Mouse (Mus musculus) embryonic facial prominence, embryonic 11.5 days (tissue): ENCODE results near the gene Rgl1. TPM values are rescaled to one million over a fixed set of nuclear protein-coding genes. Genes with fewer than 3 reads are reported as not detected.

Experiments
- ATAC-seq: fragments of 200-750 bp; cut with Nextera tagmentation; replicated peaks from 2 replicates; pipeline ENCODE4 v1.8.0; 2017; ENCODE audit warnings: low read depth; ENCODE audit not compliant: insufficient number of reproducible peaks, low FRiP score, low TSS enrichment
- DNase-seq: peaks from one replicate; pipeline ENCODE4 v3.0.0-alpha.2; 2015; ENCODE audit warnings: low spot score
- H3K27ac ChIP-seq: fragments of 300-500 bp; sonication (generic); replicated peaks from 2 replicates; pipeline ENCODE4 v1.5.1; 2014; ENCODE audit warnings: mild to moderate bottlenecking, low read depth, low read length, control low read depth
- H3K27me3 ChIP-seq: fragments of 300-500 bp; sonication (generic); 2 replicates; pipeline ENCODE4 v1.6.1; 2014; ENCODE audit warnings: mild to moderate bottlenecking, low read length, moderate library complexity, mixed read lengths; ENCODE audit not compliant: control insufficient read depth, insufficient read depth
- H3K36me3 ChIP-seq: fragments of 300-500 bp; sonication (generic); replicated peaks from 2 replicates; pipeline ENCODE4 v1.6.1; 2014; ENCODE audit warnings: low read depth, mild to moderate bottlenecking, low read length, moderate library complexity, mixed read lengths; ENCODE audit not compliant: control insufficient read depth, insufficient read depth
- H3K4me1 ChIP-seq: fragments of 300-500 bp; sonication (generic); 2 replicates; pipeline ENCODE4 v1.6.1; 2014; ENCODE audit warnings: low read length, mixed read lengths; ENCODE audit not compliant: control insufficient read depth, insufficient read depth
- H3K4me2 ChIP-seq: fragments of 300-500 bp; sonication (generic); 2 replicates; pipeline ENCODE4 v1.6.1; 2014; ENCODE audit warnings: low read depth, mild to moderate bottlenecking, control low read depth, low read length, moderate library complexity
- H3K4me3 ChIP-seq: fragments of 300-500 bp; sonication (generic); 2 replicates; pipeline ENCODE4 v1.5.1; 2014; ENCODE audit warnings: low read depth, low read length, control low read depth
- H3K9ac ChIP-seq: fragments of 300-500 bp; sonication (generic); replicated peaks from 2 replicates; pipeline ENCODE4 v1.6.1; 2014; ENCODE audit warnings: mild to moderate bottlenecking, control low read depth, low read length
- H3K9me3 ChIP-seq: fragments of 300-500 bp; sonication (generic); replicated peaks from 2 replicates; pipeline ENCODE4 v1.6.1; 2016; ENCODE audit warnings: mild to moderate bottlenecking, low read length, inconsistent platforms, mixed read lengths; ENCODE audit not compliant: control insufficient read depth
- WGBS: fragments of 180-500 bp; shearing (Covaris S2); extraction: QIAGEN DNeasy Blood & Tissue Kit; methylation state at CpG from one replicate; pipeline ENCODE4 v1.1.7; 2014; 5-methylcytosine and 5-hydroxymethylcytosine counted together
- polyA plus RNA-seq: library from polyadenylated mRNA; unstranded; fragments of >200 nt; fragmentation: Nextera tagmentation; extraction: Ambion mirVana; gene quantifications from 2 replicates; pipeline ENCODE4 v1.2.1, GENCODE M21; 2014

The Rgl1 gene
- polyA plus RNA-seq, 1 experiment from 2014 or later: 26.0 TPM

- no peak for DNase-seq
- Histone ChIP-seq H3K27me3 (no peaks in the 10 kb centered on the region), H3K4me1 (no peaks in the 10 kb centered on the region), H3K9ac (no peak overlapping the region), H3K27ac (no peak overlapping the region), H3K9me3 (no peaks in the 10 kb centered on the region), H3K36me3 (no peaks in the 10 kb centered on the region), H3K4me3 (no peak overlapping the region), H3K4me2 (no peak overlapping the region)
- ATAC-seq: no peak
- WGBS: 53% methylated on average over 6 of the region's 6 CpGs
Observed at GRCm38 (mm10) chr1:152702920-152703319, 63.2 kb downstream of the Rgl1 start.

GRCm38 (mm10) chr1:152701066-152701465 lies 65.1 kb downstream of the Rgl1 start:
- DNase-seq: no peak

GRCm38 (mm10) chr1:152697341-152697740 lies 68.8 kb downstream of the Rgl1 start:
- Histone ChIP-seq H3K4me2 (no peak overlapping the region), H3K4me3 (no peak overlapping the region), H3K27me3 (no peaks in the 10 kb centered on the region), H3K27ac (no peak overlapping the region), H3K9ac (no peak overlapping the region), H3K9me3 (no peaks in the 10 kb centered on the region), H3K4me1 (no peaks in the 10 kb centered on the region), H3K36me3 (no peaks in the 10 kb centered on the region)
- 74% methylated on average over 3 of the region's 3 CpGs for WGBS
- DNase-seq: no peak
- ATAC-seq: no peak

More at GRCm38 (mm10) chr1:152701066-152701465, 65.1 kb downstream of the Rgl1 start:
- no peak for ATAC-seq
- Histone ChIP-seq H3K27ac (no peak overlapping the region), H3K9me3 (no peaks in the 10 kb centered on the region), H3K9ac (no peak overlapping the region), H3K4me3 (no peak overlapping the region), H3K27me3 (no peaks in the 10 kb centered on the region), H3K4me2 (no peak overlapping the region), H3K36me3 (no peaks in the 10 kb centered on the region), H3K4me1 (no peaks in the 10 kb centered on the region)
- WGBS: 75% methylated on average over 5 of the region's 5 CpGs

- WGBS: 37% methylated on average over 9 of the region's 9 CpGs
- Histone ChIP-seq H3K4me1 (no peaks in the 10 kb centered on the region), H3K9ac (no peak overlapping the region), H3K4me3 (no peak overlapping the region), H3K27ac (no peak overlapping the region), H3K36me3 (no peaks in the 10 kb centered on the region), H3K27me3 (no peaks in the 10 kb centered on the region), H3K9me3 (no peaks in the 10 kb centered on the region), H3K4me2 (no peak overlapping the region)
- DNase-seq (no peak), ATAC-seq (no peak)
Observed at GRCm38 (mm10) chr1:152695491-152695890, 70.7 kb downstream of the Rgl1 start.

GRCm38 (mm10) chr1:152689968-152690367 lies 76.2 kb downstream of the Rgl1 start:
- no peak for DNase-seq
- no peak overlapping the region for H3K4me2 ChIP-seq
- no peaks in the 10 kb centered on the region for H3K27me3 ChIP-seq
- no peaks in the 10 kb centered on the region for H3K36me3 ChIP-seq
- H3K9me3 ChIP-seq: no peaks in the 10 kb centered on the region
- H3K27ac ChIP-seq: no peak overlapping the region
- H3K9ac ChIP-seq: no peak overlapping the region
- 0 out of 2 replicates have a peak, but pooled peaks cover 4% of the 10 kb centered on the region for H3K4me1 ChIP-seq
- WGBS: 79% methylated on average over 4 of the region's 4 CpGs
- no peak for ATAC-seq
- no peak overlapping the region for H3K4me3 ChIP-seq

- peak; percentile 30; the same call in 1 of the 2 replicates for ATAC-seq
- WGBS: 20% methylated on average over 8 of the region's 8 CpGs
- 0 out of 2 replicates have a peak, but pooled peaks cover 4% of the 10 kb centered on the region for H3K4me1 ChIP-seq
- no peaks in the 10 kb centered on the region for H3K9me3 ChIP-seq
- no peak overlapping the region for H3K9ac ChIP-seq
- no peaks in the 10 kb centered on the region for H3K36me3 ChIP-seq
- H3K4me2 ChIP-seq: no peak overlapping the region
- H3K27ac ChIP-seq: no peak overlapping the region
- H3K27me3 ChIP-seq: no peaks in the 10 kb centered on the region
- H3K4me3 ChIP-seq: no peak overlapping the region
- no peak for DNase-seq
Observed at GRCm38 (mm10) chr1:152687733-152688181, 78.4 kb downstream of the Rgl1 start.

GRCm38 (mm10) chr1:152687099-152687730 lies 78.9 kb downstream of the Rgl1 start:
- ATAC-seq (peak; percentile 88), DNase-seq (peak; percentile 89)
- WGBS: 4% methylated on average over 6 of the region's 6 CpGs
- H3K9me3 ChIP-seq: no peaks in the 10 kb centered on the region
- H3K36me3 ChIP-seq: no peaks in the 10 kb centered on the region
- H3K4me3 ChIP-seq: no peak overlapping the region
- H3K27me3 ChIP-seq: no peaks in the 10 kb centered on the region
- 0 out of 2 replicates have a peak overlapping the region, but pooled peaks have one; percentile 57 for H3K27ac ChIP-seq
- H3K9ac ChIP-seq: peak overlapping the region; percentile 23; the same call in 1 of the 2 replicates
- H3K4me2 ChIP-seq: no peak overlapping the region
- H3K4me1 ChIP-seq: 0 out of 2 replicates have a peak, but pooled peaks cover 4% of the 10 kb centered on the region

- H3K4me3 ChIP-seq: no peak overlapping the region
- H3K27me3 ChIP-seq: no peaks in the 10 kb centered on the region
- H3K27ac ChIP-seq: no peak overlapping the region
- no peak for ATAC-seq
- no peaks in the 10 kb centered on the region for H3K9me3 ChIP-seq
- H3K36me3 ChIP-seq: no peaks in the 10 kb centered on the region
- H3K9ac ChIP-seq: no peak overlapping the region
- H3K4me2 ChIP-seq: no peak overlapping the region
- DNase-seq: no peak
- 77% methylated on average over 3 of the region's 3 CpGs for WGBS
- 0 out of 2 replicates have a peak, but pooled peaks cover 4% of the 10 kb centered on the region for H3K4me1 ChIP-seq
Observed at GRCm38 (mm10) chr1:152685531-152685930, 80.6 kb downstream of the Rgl1 start.
